Mouse (Mus musculus): ENCODE measurements around the gene Auh.

The Auh gene

GRCm38 (mm10) chr13:52833748-52834147, 95.7 kb downstream of the Auh start:
- DNase-seq (ENCODE audit: low spot score), result no peak

GRCm38 (mm10) chr13:52833220-52833619, 96.3 kb downstream of the Auh start:
- DNase-seq (ENCODE audit: low spot score), result no peak

- DNase-seq (ENCODE audit: low spot score), result no peak
Observed at GRCm38 (mm10) chr13:52832481-52833170, 96.9 kb downstream of the Auh start.

- DNase-seq (ENCODE audit: low spot score), result no peak
Observed at GRCm38 (mm10) chr13:52831037-52831757, 98.3 kb downstream of the Auh start.

GRCm38 (mm10) chr13:52828946-52829523, 100.4 kb downstream of the Auh start:
- DNase-seq (ENCODE audit: low spot score), result peak; percentile 90

GRCm38 (mm10) chr13:52828217-52828616, 101.3 kb downstream of the Auh start:
- DNase-seq (ENCODE audit: low spot score), result no peak

- DNase-seq (ENCODE audit: low spot score), result no peak
Observed at GRCm38 (mm10) chr13:52826666-52827065, 102.8 kb downstream of the Auh start.

GRCm38 (mm10) chr13:52824754-52825153, 104.7 kb downstream of the Auh start:
- DNase-seq (ENCODE audit: low spot score), result no peak

- peak; percentile 92 for DNase-seq (ENCODE audit: low spot score)
Observed at GRCm38 (mm10) chr13:52822165-52823149, 107.0 kb downstream of the Auh start.

- peak; percentile 36 for DNase-seq (ENCODE audit: low spot score)
Observed at GRCm38 (mm10) chr13:52821571-52821970, 107.9 kb downstream of the Auh start.

GRCm38 (mm10) chr13:52819901-52820300, 109.6 kb downstream of the Auh start:
- DNase-seq (ENCODE audit: low spot score), result no peak

GRCm38 (mm10) chr13:52818760-52819159, 110.7 kb downstream of the Auh start:
- peak; percentile 55 for DNase-seq (ENCODE audit: low spot score)

- no peak for DNase-seq (ENCODE audit: low spot score)
Observed at GRCm38 (mm10) chr13:52817991-52818491, 111.4 kb downstream of the Auh start.

GRCm38 (mm10) chr13:52813750-52814149, 115.7 kb downstream of the Auh start:
- DNase-seq (ENCODE audit: low spot score), result no peak

- no peak for DNase-seq (ENCODE audit: low spot score)
Observed at GRCm38 (mm10) chr13:52812549-52813515, 116.6 kb downstream of the Auh start.

- no peak for DNase-seq (ENCODE audit: low spot score)
Observed at GRCm38 (mm10) chr13:52807722-52808121, 121.8 kb downstream of the Auh start.

- DNase-seq (ENCODE audit: low spot score), result no peak
Observed at GRCm38 (mm10) chr13:52806029-52806428, 123.5 kb downstream of the Auh start.

- DNase-seq (ENCODE audit: low spot score), result no peak
Observed at GRCm38 (mm10) chr13:52805581-52805980, 123.9 kb downstream of the Auh start.

GRCm38 (mm10) chr13:52802482-52802881, 127.0 kb downstream of the Auh start:
- DNase-seq (ENCODE audit: low spot score), result no peak

GRCm38 (mm10) chr13:52800687-52801341, 128.7 kb downstream of the Auh start:
- DNase-seq (ENCODE audit: low spot score), result no peak
